Mouse (Mus musculus): ENCODE results near the gene Anxa6.

GRCm38 (mm10) chr11:55027204-55027855 is 5.9 kb downstream of the Anxa6 start:
- no peak for TF ChIP-seq CTCF (IDR thresholded peaks at IDR 0.05; ENCODE audit: extremely low read depth, insufficient read length, insufficient replicate concordance, low read depth, low read length)
- TF ChIP-seq POLR2A (IDR thresholded peaks at IDR 0.05; ENCODE audit: low read depth, low read length) = no peak

Data from small intestine, adult 2 months (tissue).